Mouse (Mus musculus): ENCODE results near the gene Csrnp2.

Gene Csrnp2

GRCm38 (mm10) chr15:100433234-100433633 is 62.1 kb downstream of the Csrnp2 start:
- no peak for DNase-seq (ENCODE audit: low spot score)

- no peak for DNase-seq (ENCODE audit: low spot score)
Observed at GRCm38 (mm10) chr15:100429959-100430565, 65.2 kb downstream of the Csrnp2 start.

Measured in embryo, embryonic 10.5 days (tissue).